Mouse (Mus musculus) kidney, embryonic 14.5 days (tissue): ENCODE measurements around the gene Ror1. TPM values are rescaled to one million over a fixed set of nuclear protein-coding genes. Genes with fewer than 3 reads are reported as not detected.
A peak's percentile ranks its signal among the peaks of the same experiment; 100 is the strongest.

ENCODE experiments used
- ATAC-seq: fragments of 200-750 bp; cut with Nextera tagmentation; 2 replicates; pipeline ENCODE4 v1.8.0; 2017; ENCODE audit warnings: moderate number of reproducible peaks, mild to moderate bottlenecking, moderate TSS enrichment, moderate library complexity; ENCODE audit not compliant: low FRiP score, low TSS enrichment
- H3K27ac ChIP-seq: fragments of 300-500 bp; sonication (generic); 2 replicates; pipeline ENCODE4 v1.5.1; 2014; ENCODE audit warnings: low read depth, mild to moderate bottlenecking, low read length, moderate library complexity, mixed read lengths
- H3K27me3 ChIP-seq: fragments of 300-500 bp; sonication (generic); 2 replicates; pipeline ENCODE4 v1.6.1; 2014; ENCODE audit warnings: mild to moderate bottlenecking, low read length; ENCODE audit not compliant: control insufficient read depth, insufficient read depth
- H3K36me3 ChIP-seq: fragments of 300-500 bp; sonication (generic); 2 replicates; pipeline ENCODE4 v1.6.1; 2014; ENCODE audit warnings: low read length, mixed read lengths; ENCODE audit not compliant: control insufficient read depth, insufficient read depth
- H3K4me1 ChIP-seq: fragments of 300-500 bp; sonication (generic); 2 replicates; pipeline ENCODE4 v1.6.1; 2014; ENCODE audit warnings: low read length, mixed read lengths; ENCODE audit not compliant: control insufficient read depth, insufficient read depth
- H3K4me2 ChIP-seq: fragments of 300-500 bp; sonication (generic); replicated peaks from 2 replicates; pipeline ENCODE4 v1.6.1; 2014; ENCODE audit warnings: low read depth, mild to moderate bottlenecking, low read length
- H3K4me3 ChIP-seq: fragments of 300-500 bp; sonication (generic); 2 replicates; pipeline ENCODE4 v1.5.1; 2014; ENCODE audit warnings: mild to moderate bottlenecking, low read length
- H3K9ac ChIP-seq: fragments of 300-500 bp; sonication (generic); 2 replicates; pipeline ENCODE4 v1.6.1; 2014; ENCODE audit warnings: low read depth, mild to moderate bottlenecking, low read length, moderate library complexity
- H3K9me3 ChIP-seq: fragments of 300-500 bp; sonication (generic); 2 replicates; pipeline ENCODE4 v1.6.1; 2016; ENCODE audit warnings: low read length; ENCODE audit not compliant: control insufficient read depth
- WGBS: fragments of 180-500 bp; shearing (Covaris S2); extraction: QIAGEN DNeasy Blood & Tissue Kit; methylation state at CpG from one replicate; pipeline ENCODE4 v1.1.7; 2014; 5-methylcytosine and 5-hydroxymethylcytosine counted together
- polyA plus RNA-seq: library from polyadenylated mRNA; unstranded; fragments of >200 nt; fragmentation: Nextera tagmentation; extraction: Ambion mirVana; gene quantifications from 2 replicates; pipeline ENCODE4 v1.2.1, GENCODE M21; 2014

Gene Ror1
- polyA plus RNA-seq, 1 experiment from 2014 or later = 12.8 TPM

DNA sequence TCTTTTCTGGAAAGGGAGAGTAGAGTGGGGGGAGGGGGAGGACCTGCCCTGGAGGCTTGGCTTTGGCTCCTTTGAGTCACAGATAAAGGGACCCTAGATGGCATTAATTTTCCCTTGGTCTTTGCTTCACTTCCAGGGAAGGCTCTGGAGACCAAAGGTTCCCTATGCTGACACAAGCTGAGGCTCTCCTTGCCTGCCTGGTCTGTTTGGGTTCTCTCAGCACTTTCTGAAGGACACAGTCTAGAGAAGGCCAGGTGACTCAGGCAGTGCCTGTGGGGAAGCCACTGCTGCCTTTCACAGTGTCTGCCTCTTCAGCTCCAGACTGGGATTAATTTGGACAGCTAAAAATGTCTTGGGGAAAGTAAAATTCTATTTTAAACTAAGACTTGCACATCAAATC, 28.5 kb downstream of the Ror1 start:
- H3K27me3 ChIP-seq = no peaks in the 10 kb centered on the region

GRCm38 (mm10) chr4:100124935-100125334, 29.3 kb downstream of the Ror1 start:
- Histone ChIP-seq H3K4me3 (no peak overlapping the region), H3K36me3 (no peaks in the 10 kb centered on the region), H3K9ac (no peak overlapping the region), H3K27me3 (no peaks in the 10 kb centered on the region), H3K4me1 (no peaks in the 10 kb centered on the region), H3K27ac (no peak overlapping the region), H3K9me3 (no peaks in the 10 kb centered on the region), H3K4me2 (no peak overlapping the region)
- ATAC-seq = no peak
- WGBS = 96% methylated on average over 1 of the region's 1 CpGs

More for the DNA sequence above, 28.5 kb downstream of the Ror1 start:
- ATAC-seq = 0 out of 2 replicates have a peak, but pooled peaks have one; percentile 28
- no peaks in the 10 kb centered on the region for H3K9me3 ChIP-seq
- H3K4me1 ChIP-seq = no peaks in the 10 kb centered on the region
- H3K4me2 ChIP-seq = no peak overlapping the region
- no peak overlapping the region for H3K9ac ChIP-seq
- 0 out of 2 replicates have a peak overlapping the region, but pooled peaks have one; percentile 37 for H3K27ac ChIP-seq
- no peak overlapping the region for H3K4me3 ChIP-seq
- no peaks in the 10 kb centered on the region for H3K36me3 ChIP-seq

GRCm38 (mm10) chr4:100126531-100127310, 31.1 kb downstream of the Ror1 start:
- H3K36me3 ChIP-seq = no peaks in the 10 kb centered on the region
- H3K4me3 ChIP-seq = no peak overlapping the region
- no peak for ATAC-seq
- H3K27me3 ChIP-seq = no peaks in the 10 kb centered on the region
- 50% methylated on average over 12 of the region's 12 CpGs for WGBS
- H3K27ac ChIP-seq = no peak overlapping the region
- no peak overlapping the region for H3K9ac ChIP-seq
- H3K9me3 ChIP-seq = no peaks in the 10 kb centered on the region
- peaks cover 5% of the 10 kb centered on the region; the same call in 1 of the 2 replicates for H3K4me1 ChIP-seq
- no peak overlapping the region for H3K4me2 ChIP-seq

DNA sequence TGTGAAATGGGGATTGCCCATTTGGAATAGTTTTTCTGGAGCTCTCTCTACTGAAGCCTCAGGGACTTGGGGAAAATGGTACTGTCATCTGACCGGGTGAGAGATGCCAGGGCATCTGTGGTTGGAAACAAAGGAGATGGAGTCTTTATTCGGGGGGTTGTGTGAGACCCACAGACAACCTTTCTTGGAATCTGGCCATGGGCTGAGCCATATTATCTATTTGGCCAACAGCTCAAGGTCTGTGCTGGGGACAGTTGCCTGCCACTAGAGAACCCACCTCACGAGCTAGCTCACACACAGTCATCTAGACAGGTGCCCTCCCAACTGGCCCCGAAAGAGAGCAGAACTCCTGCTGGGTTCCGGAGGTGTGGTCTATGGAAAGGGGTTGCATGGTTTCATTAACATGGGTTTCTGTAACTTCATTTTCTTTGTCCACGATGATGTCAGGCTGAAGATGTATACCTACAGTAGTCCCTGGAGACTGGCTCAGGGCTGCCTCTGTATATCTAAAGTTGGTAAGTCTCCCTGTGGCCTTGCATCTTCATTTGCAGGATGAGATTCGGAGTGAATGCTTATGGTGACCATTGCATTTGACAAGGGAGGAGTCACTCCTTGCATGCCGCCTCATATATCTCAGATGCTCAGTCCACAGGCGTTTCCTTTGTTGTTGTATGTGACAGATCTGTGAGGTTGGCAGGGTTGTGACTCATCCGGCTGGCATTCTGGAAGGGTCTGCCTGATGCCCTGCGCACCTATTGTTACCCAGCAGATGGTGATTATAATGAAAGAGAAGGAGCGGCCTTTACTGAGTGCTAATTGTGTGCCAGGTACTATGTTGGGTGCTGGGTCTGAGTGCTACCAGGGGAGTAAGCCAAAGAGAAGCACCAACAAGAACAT, 32.7 kb downstream of the Ror1 start:
- no peak overlapping the region for H3K4me3 ChIP-seq
- no peaks in the 10 kb centered on the region for H3K36me3 ChIP-seq
- H3K27me3 ChIP-seq = no peaks in the 10 kb centered on the region
- H3K4me2 ChIP-seq = no peak overlapping the region
- ATAC-seq = no peak
- H3K9ac ChIP-seq = no peak overlapping the region
- no peak overlapping the region for H3K27ac ChIP-seq
- no peaks in the 10 kb centered on the region for H3K9me3 ChIP-seq
- peaks cover 5% of the 10 kb centered on the region; the same call in 1 of the 2 replicates for H3K4me1 ChIP-seq
- WGBS = 93% methylated on average over 12 of the region's 12 CpGs

DNA sequence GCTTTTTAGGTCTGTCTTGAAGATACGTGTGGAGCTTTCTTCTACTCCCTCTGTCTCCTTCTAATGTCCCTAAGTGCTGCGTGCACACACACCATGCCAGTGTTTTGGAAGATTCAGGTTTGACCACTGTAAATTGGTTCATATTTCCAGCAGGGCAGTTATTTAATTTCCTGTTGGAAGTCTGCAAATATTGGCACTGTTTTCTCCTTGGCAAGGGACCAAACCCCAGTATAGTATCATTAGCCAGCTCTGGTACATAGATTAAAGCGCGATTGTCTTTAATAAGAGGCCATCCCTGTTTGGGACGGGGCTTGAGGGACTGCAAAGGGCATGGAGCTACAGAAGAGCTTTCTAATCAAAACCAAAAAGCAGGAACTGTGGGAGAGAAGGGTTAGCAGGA, 33.6 kb downstream of the Ror1 start:
- H3K9me3 ChIP-seq = no peaks in the 10 kb centered on the region
- ATAC-seq = no peak
- no peak overlapping the region for H3K27ac ChIP-seq
- 81% methylated on average over 5 of the region's 5 CpGs for WGBS
- no peaks in the 10 kb centered on the region for H3K36me3 ChIP-seq
- no peaks in the 10 kb centered on the region for H3K27me3 ChIP-seq
- peaks cover 5% of the 10 kb centered on the region; the same call in 1 of the 2 replicates for H3K4me1 ChIP-seq
- H3K4me3 ChIP-seq = no peak overlapping the region
- no peak overlapping the region for H3K4me2 ChIP-seq
- no peak overlapping the region for H3K9ac ChIP-seq

DNA sequence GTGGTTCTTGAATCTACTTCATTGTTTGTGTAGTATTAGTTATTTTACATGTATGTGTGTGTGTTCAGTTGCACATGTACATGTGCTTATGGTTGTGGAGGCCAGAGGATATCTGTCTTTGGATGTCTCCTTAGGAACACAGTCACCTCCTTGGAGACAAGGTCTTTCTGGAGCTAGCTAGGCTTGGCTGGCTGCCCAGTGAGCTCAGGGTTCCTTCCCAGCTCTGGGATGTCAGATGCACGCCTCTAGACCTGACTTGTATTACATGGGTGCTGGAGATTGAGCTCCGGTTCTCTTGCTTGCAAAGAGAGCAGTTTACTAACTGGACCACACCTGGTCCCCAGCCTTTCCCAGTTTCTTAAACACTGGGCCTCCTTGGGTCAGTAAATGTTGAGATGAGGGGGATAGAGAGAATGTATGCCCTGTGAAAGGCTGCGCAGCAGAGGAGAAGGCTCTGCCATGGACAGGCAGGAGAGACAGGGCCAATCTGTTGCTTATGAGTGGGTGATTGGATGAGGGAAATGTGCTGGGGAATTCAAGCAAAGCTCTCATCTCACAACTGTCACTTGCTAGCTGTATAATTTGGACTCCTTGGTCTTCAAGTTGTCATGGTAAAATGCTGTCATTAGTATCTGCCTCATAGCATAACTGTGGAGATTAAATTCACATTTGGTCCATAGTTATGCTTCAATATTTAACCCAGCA, 35.3 kb downstream of the Ror1 start:
- peaks cover 5% of the 10 kb centered on the region; the same call in 1 of the 2 replicates for H3K4me1 ChIP-seq
- H3K27me3 ChIP-seq = no peaks in the 10 kb centered on the region
- 78% methylated on average over 3 of the region's 3 CpGs for WGBS
- H3K27ac ChIP-seq = no peak overlapping the region
- no peaks in the 10 kb centered on the region for H3K36me3 ChIP-seq
- 0 out of 2 replicates have a peak overlapping the region, but pooled peaks have one; percentile 4 for H3K9ac ChIP-seq
- H3K4me3 ChIP-seq = no peak overlapping the region
- no peaks in the 10 kb centered on the region for H3K9me3 ChIP-seq
- no peak overlapping the region for H3K4me2 ChIP-seq
- no peak for ATAC-seq

GRCm38 (mm10) chr4:100131488-100131887, 35.9 kb downstream of the Ror1 start:
- Histone ChIP-seq H3K4me3 (no peak overlapping the region), H3K9ac (no peak overlapping the region), H3K27me3 (no peaks in the 10 kb centered on the region), H3K27ac (no peak overlapping the region), H3K4me1 (peaks cover 5% of the 10 kb centered on the region; the same call in 1 of the 2 replicates), H3K4me2 (no peak overlapping the region), H3K9me3 (no peaks in the 10 kb centered on the region), H3K36me3 (no peaks in the 10 kb centered on the region)
- no peak for ATAC-seq
- 88% methylated on average over 2 of the region's 2 CpGs for WGBS

GRCm38 (mm10) chr4:100132261-100132660, 36.7 kb downstream of the Ror1 start:
- Histone ChIP-seq H3K36me3 (no peaks in the 10 kb centered on the region), H3K4me3 (no peak overlapping the region), H3K9ac (no peak overlapping the region), H3K9me3 (no peaks in the 10 kb centered on the region), H3K4me2 (no peak overlapping the region), H3K27ac (no peak overlapping the region), H3K4me1 (peaks cover 5% of the 10 kb centered on the region; the same call in 1 of the 2 replicates), H3K27me3 (no peaks in the 10 kb centered on the region)
- ATAC-seq = no peak
- 89% methylated on average over 3 of the region's 3 CpGs for WGBS
